Mouse (Mus musculus): ENCODE measurements around the gene Tmem54. TPM values are rescaled to one million over a fixed set of nuclear protein-coding genes. Genes with fewer than 3 reads are reported as not detected.

Tmem54 gene
- total and polyA plus RNA-seq, 3 experiments = 0.23 TPM; not detected in 2

DNA sequence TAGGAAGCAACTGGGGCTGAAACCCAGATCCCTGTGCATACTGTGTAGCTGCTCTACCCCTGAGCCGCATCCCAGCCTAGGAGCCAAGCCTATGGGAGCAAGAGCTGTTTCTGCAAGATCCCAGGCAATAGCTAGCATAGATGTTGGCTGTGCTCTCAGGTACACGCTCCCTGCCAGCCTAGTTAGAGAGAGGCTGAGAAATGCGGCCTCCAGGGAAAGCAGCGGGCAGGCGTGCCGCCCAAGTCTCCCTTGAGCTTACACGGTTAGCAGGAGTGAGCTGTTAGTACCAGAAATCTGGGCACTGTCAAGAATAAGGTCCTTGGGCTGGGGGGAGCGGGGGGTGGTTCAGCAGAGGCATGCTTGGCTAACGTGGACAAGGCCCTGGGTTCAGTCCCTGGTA is 20.5 kb upstream of the Tmem54 start:
- H3K9ac ChIP-seq (ENCODE audit: low read depth, low read length) = no peak overlapping the region
- H3K4me3 ChIP-seq = no peak overlapping the region
- 93% methylated on average over 9 of the region's 9 CpGs for WGBS
- intact Hi-C loops (cut with DNase I) = loop anchor here (10.0 kb wide), 1 partner anchor 370 kb away; no protein-coding TSS in a partner anchor
- TF ChIP-seq CTCF (IDR thresholded peaks at IDR 0.05) (no peak), POLR2A (IDR thresholded peaks at IDR 0.05; ENCODE audit: insufficient read depth, low read depth, low read length) (no peak), EP300 (IDR thresholded peaks at IDR 0.05; ENCODE audit: insufficient read depth, low read depth, low read length) (no peak)
- H3K36me3 ChIP-seq (ENCODE audit: control insufficient read depth, insufficient read depth, low read length) = no peaks in the 10 kb centered on the region
- no peaks in the 10 kb centered on the region for H3K4me1 ChIP-seq (ENCODE audit: control insufficient read depth, insufficient read depth, low read length)
- H3K79me2 ChIP-seq (replicated peaks; ENCODE audit: control insufficient read depth, insufficient read depth, low read length) = no peaks in the 10 kb centered on the region
- DNase-seq = no peak
- H3K27ac ChIP-seq = no peak overlapping the region
- H3K27me3 ChIP-seq (ENCODE audit: control insufficient read depth, insufficient read depth, low read length) = no peaks in the 10 kb centered on the region

DNA sequence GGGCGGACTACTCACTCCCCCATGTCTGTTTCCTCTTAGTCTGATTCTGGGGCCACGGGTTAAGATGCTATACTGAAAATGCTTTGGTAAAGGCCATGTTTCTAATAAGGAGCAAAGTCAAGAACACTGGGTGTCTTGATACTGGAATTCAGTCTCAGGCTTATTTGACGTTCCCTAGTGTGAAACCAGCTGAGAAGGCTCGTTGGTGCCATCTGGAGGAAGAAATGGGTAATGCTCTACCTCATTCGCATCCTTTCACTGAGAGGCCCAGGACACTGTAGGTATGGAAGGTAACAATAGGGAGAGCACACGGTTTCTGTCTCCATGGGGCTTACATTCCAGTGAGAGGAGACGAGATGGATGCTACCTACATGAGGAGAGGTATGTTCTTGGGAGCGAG is 19.3 kb upstream of the Tmem54 start:
- Histone ChIP-seq H3K79me2 (replicated peaks; ENCODE audit: control insufficient read depth, insufficient read depth, low read length) (no peaks in the 10 kb centered on the region), H3K4me3 (no peak overlapping the region), H3K4me1 (ENCODE audit: control insufficient read depth, insufficient read depth, low read length) (no peaks in the 10 kb centered on the region), H3K27me3 (ENCODE audit: control insufficient read depth, insufficient read depth, low read length) (no peaks in the 10 kb centered on the region), H3K36me3 (ENCODE audit: control insufficient read depth, insufficient read depth, low read length) (no peaks in the 10 kb centered on the region), H3K27ac (no peak overlapping the region), H3K9ac (ENCODE audit: low read depth, low read length) (no peak overlapping the region)
- peak; percentile 42 to 70 for DNase-seq
- 28% methylated on average over 8 of the region's 8 CpGs for WGBS
- intact Hi-C loops (cut with DNase I) = loop anchor here (1.0 to 10.0 kb wide), 4 partner anchors 115 to 371 kb away; no protein-coding TSS in a partner anchor
- TF ChIP-seq CTCF (IDR thresholded peaks at IDR 0.05) = peak; percentile 94
- TF ChIP-seq POLR2A (IDR thresholded peaks at IDR 0.05; ENCODE audit: insufficient read depth, low read depth, low read length) = no peak
- TF ChIP-seq EP300 (IDR thresholded peaks at IDR 0.05; ENCODE audit: insufficient read depth, low read depth, low read length) = 0 out of 2 replicates have a peak, but pooled peaks have one; percentile 56

GRCm38 (mm10) chr4:129087850-129088249 is 17.5 kb upstream of the Tmem54 start:
- no peak overlapping the region for H3K27ac ChIP-seq
- H3K4me3 ChIP-seq = no peak overlapping the region
- no peaks in the 10 kb centered on the region for H3K4me1 ChIP-seq (ENCODE audit: control insufficient read depth, insufficient read depth, low read length)
- DNase-seq = no peak
- intact Hi-C loops (cut with DNase I) = loop anchor here (10.0 kb wide), 1 partner anchor 373 kb away; no protein-coding TSS in a partner anchor
- 55% methylated on average over 5 of the region's 5 CpGs for WGBS
- H3K9ac ChIP-seq (ENCODE audit: low read depth, low read length) = no peak overlapping the region
- H3K27me3 ChIP-seq (ENCODE audit: control insufficient read depth, insufficient read depth, low read length) = no peaks in the 10 kb centered on the region
- TF ChIP-seq POLR2A (IDR thresholded peaks at IDR 0.05; ENCODE audit: insufficient read depth, low read depth, low read length) (no peak), EP300 (IDR thresholded peaks at IDR 0.05; ENCODE audit: insufficient read depth, low read depth, low read length) (no peak), CTCF (IDR thresholded peaks at IDR 0.05) (no peak)
- no peaks in the 10 kb centered on the region for H3K36me3 ChIP-seq (ENCODE audit: control insufficient read depth, insufficient read depth, low read length)
- H3K79me2 ChIP-seq (replicated peaks; ENCODE audit: control insufficient read depth, insufficient read depth, low read length) = no peaks in the 10 kb centered on the region

GRCm38 (mm10) chr4:129095276-129095675 is 10.1 kb upstream of the Tmem54 start:
- intact Hi-C loops (cut with DNase I) = no loop called here
- no peaks in the 10 kb centered on the region for H3K36me3 ChIP-seq (ENCODE audit: control insufficient read depth, insufficient read depth, low read length)
- no peaks in the 10 kb centered on the region for H3K4me1 ChIP-seq (ENCODE audit: control insufficient read depth, insufficient read depth, low read length)
- DNase-seq = no peak
- no peak overlapping the region for H3K9ac ChIP-seq (ENCODE audit: low read depth, low read length)
- no peak overlapping the region for H3K27ac ChIP-seq
- H3K27me3 ChIP-seq (ENCODE audit: control insufficient read depth, insufficient read depth, low read length) = no peaks in the 10 kb centered on the region
- 28% methylated on average over 15 of the region's 15 CpGs for WGBS
- TF ChIP-seq EP300 (IDR thresholded peaks at IDR 0.05; ENCODE audit: insufficient read depth, low read depth, low read length) = no peak
- H3K79me2 ChIP-seq (replicated peaks; ENCODE audit: control insufficient read depth, insufficient read depth, low read length) = no peaks in the 10 kb centered on the region
- H3K4me3 ChIP-seq = no peak overlapping the region

DNA sequence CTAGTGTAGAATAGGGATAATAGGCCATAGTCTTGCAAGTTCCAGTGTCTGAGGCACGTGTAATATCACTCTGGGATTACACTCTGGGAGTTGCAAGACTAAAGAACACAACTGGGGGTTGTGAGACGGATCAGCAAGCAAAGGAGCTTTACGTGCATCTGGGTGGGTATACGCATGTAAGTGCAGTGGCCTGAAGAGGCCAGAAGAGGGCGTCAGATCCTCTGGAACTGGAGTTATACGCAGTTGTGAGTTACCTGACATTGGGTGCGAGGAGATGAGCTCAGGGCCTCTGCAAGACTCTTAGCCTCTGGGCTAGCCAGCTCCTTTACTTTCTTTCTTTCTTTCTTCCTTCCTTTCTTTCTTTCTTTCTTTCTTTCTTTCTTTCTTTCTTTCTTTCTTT is 8.3 kb upstream of the Tmem54 start:
- Histone ChIP-seq H3K27ac (no peak overlapping the region), H3K36me3 (ENCODE audit: control insufficient read depth, insufficient read depth, low read length) (no peaks in the 10 kb centered on the region), H3K79me2 (replicated peaks; ENCODE audit: control insufficient read depth, insufficient read depth, low read length) (no peaks in the 10 kb centered on the region), H3K27me3 (ENCODE audit: control insufficient read depth, insufficient read depth, low read length) (no peaks in the 10 kb centered on the region), H3K9ac (ENCODE audit: low read depth, low read length) (no peak overlapping the region), H3K4me3 (no peak overlapping the region), H3K4me1 (ENCODE audit: control insufficient read depth, insufficient read depth, low read length) (no peaks in the 10 kb centered on the region)
- 74% methylated on average over 7 of the region's 7 CpGs for WGBS
- TF ChIP-seq CTCF (IDR thresholded peaks at IDR 0.05) (no peak), EP300 (IDR thresholded peaks at IDR 0.05; ENCODE audit: insufficient read depth, low read depth, low read length) (no peak), POLR2A (IDR thresholded peaks at IDR 0.05; ENCODE audit: insufficient read depth, low read depth, low read length) (no peak)
- no peak for DNase-seq
- intact Hi-C loops (cut with DNase I) = no loop called here

- H3K79me2 ChIP-seq (replicated peaks; ENCODE audit: control insufficient read depth, insufficient read depth, low read length) = no peaks in the 10 kb centered on the region
- WGBS = 36% methylated on average over 14 of the region's 14 CpGs
- intact Hi-C loops (cut with DNase I) = no loop called here
- no peaks in the 10 kb centered on the region for H3K36me3 ChIP-seq (ENCODE audit: control insufficient read depth, insufficient read depth, low read length)
- no peak overlapping the region for H3K4me3 ChIP-seq
- peaks cover 9% of the 10 kb centered on the region for H3K27me3 ChIP-seq (ENCODE audit: control insufficient read depth, insufficient read depth, low read length)
- TF ChIP-seq CTCF (IDR thresholded peaks at IDR 0.05) (no peak), EP300 (IDR thresholded peaks at IDR 0.05; ENCODE audit: insufficient read depth, low read depth, low read length) (no peak), POLR2A (IDR thresholded peaks at IDR 0.05; ENCODE audit: insufficient read depth, low read depth, low read length) (no peak)
- no peak for DNase-seq
- H3K9ac ChIP-seq (ENCODE audit: low read depth, low read length) = no peak overlapping the region
- no peaks in the 10 kb centered on the region for H3K4me1 ChIP-seq (ENCODE audit: control insufficient read depth, insufficient read depth, low read length)
- H3K27ac ChIP-seq = no peak overlapping the region
Measured at GRCm38 (mm10) chr4:129102133-129102829, 3.1 kb upstream of the Tmem54 start.
